Mouse (Mus musculus): ENCODE results near the gene Lpp.
A peak's percentile ranks its signal among the peaks of the same experiment; 100 is the strongest.

Lpp gene

GRCm38 (mm10) chr16:24740714-24741113 lies 347.4 kb downstream of the Lpp start:
- DNase-seq, result no peak

DNA sequence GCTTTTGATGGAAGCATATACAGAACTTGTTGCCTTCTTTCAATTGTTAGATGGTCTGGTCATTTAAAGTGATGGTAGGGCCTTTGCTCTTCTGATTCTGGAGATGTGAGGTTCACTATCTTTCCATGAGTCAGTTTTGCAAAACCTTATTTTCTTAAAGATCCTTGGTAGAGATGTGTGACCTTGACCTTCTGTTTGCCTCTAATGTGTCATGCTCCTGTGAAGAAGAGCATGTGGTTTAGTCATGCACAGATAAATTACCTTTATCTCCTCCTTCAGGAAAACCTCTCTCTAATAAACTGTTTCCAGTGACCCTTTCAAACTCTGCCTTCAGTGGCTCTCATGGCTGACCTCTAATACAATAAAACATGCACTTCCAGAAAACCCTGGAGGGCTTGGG lies 356.5 kb downstream of the Lpp start:
- DNase-seq, result no peak

DNA sequence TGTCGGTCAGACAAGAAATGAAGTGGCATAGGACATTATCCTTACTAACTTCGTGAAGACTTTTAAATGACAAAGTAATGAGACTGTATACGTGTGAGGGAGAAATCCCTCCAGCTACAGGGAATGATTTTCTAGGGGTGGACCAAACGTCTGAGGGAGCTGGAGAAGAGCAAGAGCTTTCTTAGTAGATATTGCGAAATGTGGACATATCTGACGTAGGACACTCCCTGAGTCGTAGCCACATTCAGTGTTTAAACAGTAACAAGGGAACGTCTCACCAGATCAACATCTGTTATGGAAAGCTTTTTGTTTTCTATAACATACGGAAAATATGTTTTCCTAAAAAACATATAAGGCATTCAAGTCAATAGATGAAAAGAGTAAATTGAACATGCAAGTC lies 362.8 kb downstream of the Lpp start:
- no peak for DNase-seq

DNA sequence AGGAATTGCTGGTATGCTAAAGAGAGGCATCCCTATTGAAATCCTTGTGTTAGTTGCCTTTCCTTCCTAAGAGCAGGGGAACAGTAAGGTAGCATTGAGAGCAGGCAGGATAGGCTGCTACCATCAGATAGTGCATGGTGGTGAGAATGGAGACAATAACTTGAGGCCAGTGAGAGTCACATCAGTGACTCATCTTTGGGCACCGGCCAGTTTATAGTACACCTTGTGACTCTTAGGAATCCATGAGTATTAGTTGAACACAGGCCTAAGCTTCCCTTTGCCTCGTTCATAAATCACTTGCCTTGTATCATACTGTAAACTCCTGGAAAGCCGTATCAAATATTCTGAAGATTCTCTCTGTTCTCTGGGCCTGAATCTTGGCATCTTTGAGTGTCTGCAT lies 372.7 kb downstream of the Lpp start:
- no peak for DNase-seq

GRCm38 (mm10) chr16:24766596-24766995 lies 373.3 kb downstream of the Lpp start:
- no peak for DNase-seq

GRCm38 (mm10) chr16:24777053-24777452 lies 383.7 kb downstream of the Lpp start:
- DNase-seq, result no peak

- DNase-seq, result peak; percentile 8
Measured at GRCm38 (mm10) chr16:24778432-24779274, 385.3 kb downstream of the Lpp start.

DNA sequence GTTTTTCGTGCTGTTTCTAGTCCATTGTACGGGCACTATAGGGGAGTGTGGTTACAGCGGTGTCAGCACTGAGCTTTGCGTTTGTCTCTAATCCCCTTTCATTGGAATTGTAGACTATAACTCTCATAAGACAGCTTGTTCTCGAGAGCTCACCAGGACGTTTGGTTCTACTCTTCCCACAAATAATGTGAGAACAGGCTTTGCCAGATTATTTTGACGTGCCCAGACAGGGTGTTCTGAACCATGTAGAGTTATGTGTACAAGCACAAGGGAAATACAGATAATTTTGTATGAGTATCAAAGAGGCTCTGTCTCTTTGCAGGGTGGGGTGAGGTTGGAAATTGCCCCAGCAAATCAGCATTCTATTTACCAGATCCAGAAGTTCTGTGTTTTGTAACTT lies 387.2 kb downstream of the Lpp start:
- DNase-seq, result no peak

GRCm38 (mm10) chr16:24781922-24782321 lies 388.6 kb downstream of the Lpp start:
- no peak for DNase-seq

GRCm38 (mm10) chr16:24785651-24786050 lies 392.3 kb downstream of the Lpp start:
- no peak for DNase-seq

GRCm38 (mm10) chr16:24788973-24789372 lies 395.7 kb downstream of the Lpp start:
- no peak for DNase-seq

DNA sequence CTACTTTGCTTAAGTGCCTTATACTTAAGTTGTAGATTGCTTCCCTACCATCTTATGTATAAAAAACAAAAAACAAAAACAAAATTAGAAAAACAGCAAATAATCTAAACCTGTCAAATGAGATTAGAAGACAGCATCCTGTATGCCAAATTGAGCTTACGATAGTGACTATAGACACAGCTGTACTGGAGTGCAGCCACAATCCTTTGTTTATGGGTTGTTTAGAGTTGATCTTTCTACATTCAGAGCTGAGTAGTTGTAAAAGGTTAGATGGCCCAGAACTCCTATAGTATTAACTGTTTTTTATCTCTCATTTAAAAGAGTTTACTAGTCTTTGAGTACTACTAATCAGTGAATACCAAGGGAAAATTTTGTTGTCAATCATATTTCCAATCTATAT lies 398.1 kb downstream of the Lpp start:
- DNase-seq, result no peak

DNA sequence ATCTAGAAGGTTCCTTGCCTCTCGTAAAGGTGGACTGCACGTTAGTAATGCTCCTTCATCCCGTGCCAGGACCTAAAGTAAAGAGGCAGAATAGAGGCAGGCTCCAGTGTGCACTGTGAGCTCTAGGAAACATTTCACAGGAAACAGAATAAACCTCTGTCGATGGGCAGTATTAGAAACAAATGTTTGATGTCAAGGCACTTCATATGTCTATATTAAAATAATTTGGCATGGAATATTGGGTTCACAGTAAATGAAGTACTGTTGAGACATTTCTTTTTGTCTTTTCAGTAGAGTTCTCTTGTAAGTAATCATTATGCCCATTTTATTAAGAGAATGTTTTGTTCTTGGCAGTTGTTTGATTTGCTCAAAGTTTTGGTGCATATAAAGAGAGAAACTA lies 398.7 kb downstream of the Lpp start:
- DNase-seq, result no peak

- DNase-seq, result no peak
Measured at GRCm38 (mm10) chr16:24792836-24793235, 399.5 kb downstream of the Lpp start.

DNA sequence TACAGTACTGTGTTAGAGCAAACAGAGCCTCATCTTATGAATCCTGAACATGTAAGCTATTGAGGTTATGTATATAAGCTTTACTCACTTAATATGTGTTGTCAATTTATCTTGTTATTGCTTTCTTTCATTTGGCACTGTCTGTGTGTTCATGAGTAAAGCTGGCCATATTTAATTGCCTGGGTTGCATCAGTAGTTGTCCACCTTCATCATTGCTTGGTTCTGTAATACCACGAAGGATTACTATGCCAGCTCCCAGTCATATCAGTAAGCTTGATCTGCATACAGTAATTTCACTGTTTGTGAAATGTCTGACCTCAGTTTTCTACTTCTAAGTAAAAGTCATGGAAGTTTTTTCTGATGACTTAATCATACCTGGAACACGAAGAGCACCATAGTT lies 401.4 kb downstream of the Lpp start:
- no peak for DNase-seq

DNA sequence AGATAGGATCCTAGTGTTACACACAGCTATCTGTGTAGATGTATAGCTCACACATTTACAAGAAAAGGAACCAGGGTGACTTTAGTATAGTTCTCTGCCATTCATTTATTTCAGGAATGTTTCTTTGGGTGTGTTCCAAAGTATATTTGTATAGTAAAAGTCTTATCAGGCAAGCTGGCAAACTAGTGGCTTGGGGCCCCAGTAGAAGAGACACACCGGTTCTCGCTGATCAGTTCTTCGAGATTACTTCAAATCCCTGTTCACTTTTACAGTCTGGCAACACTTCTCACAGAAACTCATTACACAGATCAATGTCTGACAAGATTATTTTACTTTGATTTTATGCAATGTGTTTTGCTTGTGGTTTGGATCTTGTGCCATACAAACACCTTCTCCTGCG lies 408.0 kb downstream of the Lpp start:
- no peak for DNase-seq

- no peak for DNase-seq
Measured at GRCm38 (mm10) chr16:24801780-24802179, 408.5 kb downstream of the Lpp start.

DNA sequence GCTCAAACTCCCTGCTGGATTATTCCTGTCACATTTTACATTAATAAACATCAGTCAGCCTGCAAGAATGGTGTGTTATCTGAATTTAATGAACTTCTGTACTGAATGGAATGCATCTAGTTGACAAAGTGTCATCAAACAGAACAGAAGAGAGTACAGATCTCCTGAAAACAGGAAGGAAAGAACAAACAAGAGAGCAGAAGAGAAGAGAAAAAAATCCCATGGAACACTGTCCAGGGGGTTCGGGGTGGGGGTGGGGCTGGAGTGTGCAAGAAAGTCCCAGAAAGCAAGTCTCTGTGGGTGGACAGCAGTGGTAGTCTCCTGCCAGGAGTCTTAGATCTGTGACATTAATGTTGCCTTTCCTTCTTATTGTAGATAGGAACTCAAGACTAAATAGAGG lies 412.8 kb downstream of the Lpp start:
- no peak for DNase-seq

DNA sequence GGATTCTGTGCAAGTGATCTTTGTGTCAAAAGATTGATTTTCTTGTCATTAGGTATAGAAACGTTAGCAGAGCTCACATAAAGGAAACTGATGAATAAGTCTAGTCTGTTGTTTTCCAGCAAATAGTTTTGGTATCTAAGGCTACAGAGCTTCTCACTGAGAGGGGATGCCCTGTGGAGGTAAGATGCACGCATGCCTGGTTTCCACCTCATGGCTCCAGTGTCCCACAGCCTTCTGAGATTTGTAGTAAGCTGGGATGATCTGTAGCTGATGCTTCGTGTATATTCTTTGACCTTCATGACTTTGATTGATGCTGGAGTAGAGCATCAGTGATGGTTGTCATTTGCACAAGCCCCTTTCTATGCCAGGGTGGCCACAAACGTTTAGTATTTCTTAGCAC lies 414.3 kb downstream of the Lpp start:
- DNase-seq, result no peak

- no peak for DNase-seq
Measured at GRCm38 (mm10) chr16:24809811-24810210, 416.5 kb downstream of the Lpp start.

GRCm38 (mm10) chr16:24816621-24817020 lies 423.3 kb downstream of the Lpp start:
- no peak for DNase-seq

DNA sequence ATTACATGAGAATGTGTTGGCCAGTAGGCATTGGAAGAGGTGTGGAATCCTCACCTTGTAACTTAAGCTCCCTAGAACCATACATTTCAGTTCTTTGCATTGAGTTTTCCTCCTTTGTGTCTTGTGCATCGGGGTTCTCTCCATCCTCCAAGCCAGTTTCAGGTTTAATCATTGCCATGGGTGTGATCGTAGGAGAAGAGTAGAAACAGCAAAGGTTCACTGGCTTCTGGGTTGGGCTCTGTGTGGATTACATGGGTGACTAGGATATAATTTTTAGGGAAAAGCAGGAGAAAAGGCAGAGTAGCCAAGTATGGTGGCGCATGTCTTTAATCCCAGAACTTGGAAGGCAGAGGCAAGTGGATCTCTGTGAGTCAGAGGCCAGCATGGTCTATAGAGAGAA lies 424.1 kb downstream of the Lpp start:
- no peak for DNase-seq

- DNase-seq, result no peak
Measured at GRCm38 (mm10) chr16:24819127-24819526, 425.8 kb downstream of the Lpp start.

GRCm38 (mm10) chr16:24822182-24822875 lies 429.0 kb downstream of the Lpp start:
- no peak for DNase-seq

DNA sequence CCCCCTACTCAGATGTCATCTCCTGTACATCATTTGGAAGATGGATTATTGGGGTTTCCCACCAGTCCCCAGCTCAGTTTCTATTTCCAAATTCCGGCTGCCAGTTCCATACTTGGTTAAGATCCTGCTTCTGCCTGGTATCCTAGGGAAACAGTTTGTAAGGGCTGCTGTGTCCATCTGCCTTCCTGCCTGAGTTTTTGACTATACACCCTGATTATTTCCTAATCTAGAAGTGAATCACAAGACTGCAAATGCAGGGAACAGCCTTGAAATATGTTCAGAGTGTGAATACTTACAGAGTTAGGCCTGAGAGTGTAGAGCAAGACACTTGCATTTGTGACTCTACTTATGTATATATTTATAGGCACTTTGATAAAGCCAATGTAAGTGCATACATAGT lies 429.6 kb downstream of the Lpp start:
- peak; percentile 20 for DNase-seq

Data from right cerebral cortex, postnatal 25 days (tissue).